Mouse (Mus musculus) bone marrow, adult 2 months (tissue): ENCODE measurements around the gene Catsperz. TPM values are rescaled to one million over a fixed set of nuclear protein-coding genes. Genes with fewer than 3 reads are reported as not detected.

Experiments
- H3K27ac ChIP-seq: fragments of 200-500 bp; 2 replicates; pipeline ENCODE4 v1.5.1; 2012; ENCODE audit warnings: low read depth, mild to moderate bottlenecking, control low read depth, inconsistent platforms, low read length; ENCODE audit not compliant: control insufficient read depth, poor library complexity, insufficient read depth
- H3K4me1 ChIP-seq: fragments of 200-500 bp; 2 replicates; pipeline ENCODE4 v1.6.1; 2011; ENCODE audit warnings: low read length; ENCODE audit not compliant: control insufficient read depth, insufficient read depth
- H3K4me3 ChIP-seq: fragments of 200-500 bp; replicated peaks from 2 replicates; pipeline ENCODE3; 2011; ENCODE audit warnings: mild to moderate bottlenecking, low read depth, low read length, control low read depth; ENCODE audit not compliant: control insufficient read depth
- CTCF ChIP-seq: fragments of 200-500 bp; IDR thresholded peaks from 2 replicates; pipeline ENCODE4 v1.5.1; 2011; ENCODE audit warnings: low read length, control low read depth; ENCODE audit not compliant: control insufficient read depth, insufficient read depth
- POLR2A ChIP-seq: fragments of 200-500 bp; IDR thresholded peaks from 2 replicates; pipeline ENCODE4 v1.6.1; 2011; ENCODE audit warnings: low read depth, mild to moderate bottlenecking, control low read depth, low read length, borderline replicate concordance; ENCODE audit not compliant: control insufficient read depth
- WGBS: fragments of 180-500 bp; shearing (Covaris S2); methylation state at CpG from one replicate; pipeline ENCODE4 v1.1.7; 2018; 5-methylcytosine and 5-hydroxymethylcytosine counted together
- polyA plus RNA-seq: library from polyadenylated mRNA; stranded (reverse); fragments of >200 nt; gene quantifications from 2 replicates; pipeline ENCODE4 v1.2.4, GENCODE M21; 2011; ENCODE audit warnings: low replicate concordance; ENCODE audit not compliant: missing spikeins, insufficient read depth, insufficient read length

Gene Catsperz
- polyA plus RNA-seq = 2.6 TPM in 1 of 2 replicates, not detected in the other

DNA sequence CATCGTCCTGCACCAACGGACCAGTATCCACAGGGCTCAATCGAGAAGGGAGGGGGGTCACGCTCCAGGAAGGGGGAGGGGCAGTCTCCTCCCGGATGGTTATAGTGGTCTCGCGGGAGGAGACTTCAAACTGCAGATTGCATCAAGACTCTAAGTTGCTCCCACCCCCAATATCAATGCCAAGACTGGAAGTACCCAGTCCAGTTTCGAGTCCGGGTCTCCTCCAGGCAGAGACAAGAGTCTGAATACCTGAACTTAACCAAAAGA, at the start of gene Catsperz:
Catsperz (minus strand) TSS at position 74 of the 267 bp plus-strand sequence.
- 3% methylated on average over 9 of the region's 9 CpGs for WGBS
- Histone ChIP-seq H3K4me3 (no peak within 1 kb of the TSS), H3K27ac (no peak within 1 kb of the TSS), H3K4me1 (peaks cover 4% of the 10 kb centered on the region; the same call in 1 of the 2 replicates)
- TF ChIP-seq CTCF (no peak), POLR2A (no peak)

DNA sequence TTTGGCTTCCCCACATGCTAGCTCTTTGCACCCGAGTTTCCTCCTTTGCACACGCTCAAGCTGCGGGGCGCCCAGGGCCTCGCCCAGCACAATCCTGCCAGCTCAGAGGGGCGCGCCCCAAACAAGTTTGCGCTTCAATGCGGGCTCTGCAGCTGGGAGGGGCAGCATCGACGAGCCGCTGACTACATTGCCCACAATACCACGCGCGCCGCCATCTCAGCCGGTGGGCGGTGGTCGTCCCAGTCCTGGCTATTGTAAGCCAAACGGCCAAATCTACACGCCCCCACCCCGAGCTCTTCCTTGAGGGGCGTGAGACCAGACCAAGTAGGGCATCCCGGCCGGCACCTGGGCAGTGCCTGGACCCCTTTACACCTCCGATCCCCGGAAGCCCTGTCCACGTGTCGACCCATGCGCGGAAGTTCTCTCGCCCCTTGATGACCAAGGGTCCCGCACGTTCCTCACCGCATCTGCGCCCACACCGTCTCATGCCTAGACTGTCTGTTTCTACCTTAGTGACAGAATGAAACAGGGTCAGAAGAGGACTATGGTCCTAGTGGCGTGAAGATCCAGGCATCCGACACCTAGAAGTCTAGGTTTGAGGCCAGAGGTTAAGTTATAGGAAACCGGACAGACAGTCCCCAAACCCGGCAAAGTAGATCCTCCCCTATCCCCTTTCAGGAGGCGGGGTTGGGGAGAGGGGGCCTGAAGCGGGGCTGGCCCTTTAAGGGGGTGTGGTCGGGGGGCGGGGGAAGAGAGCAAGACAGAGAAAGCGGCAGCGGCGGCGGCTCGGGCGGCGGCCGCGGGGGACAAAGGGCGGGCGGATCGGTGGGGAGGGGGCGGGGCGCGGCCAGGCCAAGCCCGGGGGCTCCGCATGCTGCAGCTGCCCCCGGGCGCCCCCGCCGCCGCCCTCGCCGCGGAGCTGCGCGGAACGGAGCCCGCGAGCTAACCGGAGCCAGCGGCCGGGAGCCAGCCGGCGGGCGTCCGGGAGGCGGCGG, 49.3 kb upstream of the Catsperz start, which contains the start of gene Ppp1r14b:
Ppp1r14b (plus strand) TSS at position 758 of the 995 bp plus-strand sequence.
- peak within 1 kb of the TSS; percentile 87 for H3K4me3 ChIP-seq
- H3K4me1 ChIP-seq = peaks cover 4% of the 10 kb centered on the region; the same call in 1 of the 2 replicates
- WGBS = 2% methylated on average over 77 of the region's 84 CpGs
- peak within 1 kb of the TSS; percentile 66 for H3K27ac ChIP-seq
- TF ChIP-seq POLR2A (no peak), CTCF (no peak)

DNA sequence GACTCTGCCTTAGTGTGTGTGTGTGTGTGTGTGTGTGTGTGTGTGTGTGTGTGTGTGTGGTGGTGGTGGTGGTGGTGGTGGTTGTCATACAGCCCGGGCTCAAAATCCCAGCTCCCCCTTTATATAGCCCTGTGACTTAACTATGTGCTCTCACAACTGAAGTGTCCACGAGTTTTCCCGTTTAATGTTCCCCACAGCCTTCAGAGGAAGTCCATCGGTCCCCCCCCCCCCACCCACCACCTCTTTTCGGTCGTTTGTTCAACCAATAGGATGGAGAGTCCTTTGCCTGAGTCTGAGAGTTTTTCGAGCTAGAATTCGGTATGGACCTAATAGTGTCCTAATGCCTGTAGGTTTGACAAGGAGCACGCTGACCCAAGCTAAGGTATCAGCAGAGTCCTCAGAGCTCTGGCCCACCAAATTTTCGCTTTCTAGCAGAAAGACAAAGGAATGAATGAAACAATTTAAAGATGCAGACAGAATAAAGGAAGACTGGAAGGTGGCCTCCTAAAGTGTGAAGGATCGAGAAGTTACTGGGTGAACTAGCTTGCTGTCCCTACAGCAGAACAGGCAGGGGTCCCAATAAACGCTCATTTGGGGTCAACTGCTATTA, 48.5 kb upstream of the Catsperz start:
- 23% methylated on average over 12 of the region's 12 CpGs for WGBS
- Histone ChIP-seq H3K27ac (no peak overlapping the region), H3K4me1 (peaks cover 4% of the 10 kb centered on the region; the same call in 1 of the 2 replicates)

DNA sequence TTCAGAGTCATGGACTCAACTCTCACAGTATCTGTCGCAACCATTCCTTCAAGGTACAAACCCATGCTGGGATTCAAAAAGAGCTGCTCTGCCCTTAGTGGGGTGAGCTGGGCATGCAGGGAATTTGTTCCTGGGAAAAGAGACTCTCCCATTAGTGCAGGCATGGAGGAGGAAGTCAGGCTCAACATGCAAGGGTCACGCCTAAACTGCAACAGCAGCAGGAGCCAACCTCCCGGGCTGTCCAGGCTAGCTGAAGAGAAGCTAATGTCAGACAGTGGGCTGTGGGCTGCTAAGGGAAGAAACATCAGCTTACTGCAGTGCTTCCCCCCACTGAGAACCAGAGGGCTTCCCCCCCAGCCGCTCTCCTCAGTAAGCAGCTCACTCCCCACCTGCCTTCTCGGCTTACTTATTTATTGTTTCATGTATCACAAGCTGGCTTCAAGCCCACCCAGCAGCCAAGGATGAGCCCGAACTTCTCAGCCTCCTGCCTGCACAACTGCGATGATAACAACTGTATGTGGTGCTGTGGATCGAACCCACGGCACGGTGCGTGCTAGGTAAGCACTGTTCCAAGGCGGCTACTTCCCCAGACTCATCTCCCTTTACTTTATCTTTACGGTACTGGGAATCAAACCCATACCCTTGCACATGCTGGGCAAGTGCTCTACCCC, 47.2 kb upstream of the Catsperz start:
- no peak overlapping the region for H3K27ac ChIP-seq
- no peak for TF ChIP-seq POLR2A
- TF ChIP-seq CTCF = no peak
- peaks cover 4% of the 10 kb centered on the region; the same call in 1 of the 2 replicates for H3K4me1 ChIP-seq
- 82% methylated on average over 13 of the region's 13 CpGs for WGBS
- H3K4me3 ChIP-seq = no peak overlapping the region

More for the DNA sequence above, 48.5 kb upstream of the Catsperz start:
- no peak overlapping the region for H3K4me3 ChIP-seq
- TF ChIP-seq CTCF (no peak), POLR2A (no peak)

DNA sequence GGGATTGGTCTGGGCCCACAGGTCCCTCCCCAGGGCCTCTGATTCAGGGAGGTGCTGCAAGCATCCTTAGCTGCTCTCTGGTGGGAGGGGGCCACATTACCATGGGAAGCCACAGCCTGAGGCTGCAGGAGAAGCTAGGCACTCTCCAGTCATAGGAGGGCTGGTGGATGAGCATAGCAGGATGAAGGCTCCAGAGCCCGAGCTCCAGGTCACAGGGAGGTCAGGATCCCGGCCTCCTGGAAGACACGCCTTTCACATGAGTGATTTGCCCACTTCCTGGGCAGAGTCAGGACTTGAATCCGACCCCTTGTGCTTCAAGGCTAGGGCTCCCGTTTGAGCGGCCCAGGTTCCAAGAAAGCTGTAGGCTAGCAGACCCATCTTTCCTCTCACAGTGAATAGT, 46.5 kb upstream of the Catsperz start:
- TF ChIP-seq POLR2A = no peak
- TF ChIP-seq CTCF = no peak
- Histone ChIP-seq H3K4me1 (peaks cover 4% of the 10 kb centered on the region; the same call in 1 of the 2 replicates), H3K27ac (no peak overlapping the region), H3K4me3 (no peak overlapping the region)
- WGBS = 74% methylated on average over 6 of the region's 6 CpGs

DNA sequence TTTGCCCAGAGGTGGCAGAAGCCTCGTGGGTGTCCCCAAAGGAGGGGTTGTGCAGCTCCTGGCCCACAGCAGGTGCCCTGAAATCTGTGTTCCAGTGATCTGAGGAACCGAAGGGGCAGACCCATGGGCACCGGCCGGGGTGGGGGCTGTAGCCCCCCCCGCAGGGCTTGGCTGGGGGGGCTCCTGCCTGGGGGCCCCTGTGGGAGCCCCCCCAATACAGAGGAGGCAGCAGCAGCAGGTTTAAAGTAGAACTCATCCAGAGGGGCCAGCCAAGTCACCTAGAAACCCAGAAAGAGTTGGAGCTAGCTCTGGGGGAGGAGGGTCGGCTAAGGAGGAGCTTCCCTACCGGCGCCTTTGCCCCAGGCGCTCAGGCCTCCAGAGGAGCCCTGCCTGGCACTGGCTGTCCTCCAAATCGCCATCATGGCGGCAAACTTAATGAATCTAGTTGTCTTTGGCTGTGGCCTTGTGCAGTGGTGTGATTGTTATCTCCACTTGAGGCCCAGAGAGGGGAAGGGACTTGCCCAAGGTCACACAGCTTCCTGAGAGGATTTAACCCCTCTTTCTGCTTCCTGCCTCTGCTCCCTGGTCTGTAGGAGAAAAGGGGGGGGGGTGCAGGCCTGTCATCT, 45.4 kb upstream of the Catsperz start:
- Histone ChIP-seq H3K27ac (no peak overlapping the region), H3K4me3 (no peak overlapping the region), H3K4me1 (peaks cover 1% of the 10 kb centered on the region; the same call in 1 of the 2 replicates)
- TF ChIP-seq POLR2A = no peak
- TF ChIP-seq CTCF = no peak
- 26% methylated on average over 11 of the region's 11 CpGs for WGBS

DNA sequence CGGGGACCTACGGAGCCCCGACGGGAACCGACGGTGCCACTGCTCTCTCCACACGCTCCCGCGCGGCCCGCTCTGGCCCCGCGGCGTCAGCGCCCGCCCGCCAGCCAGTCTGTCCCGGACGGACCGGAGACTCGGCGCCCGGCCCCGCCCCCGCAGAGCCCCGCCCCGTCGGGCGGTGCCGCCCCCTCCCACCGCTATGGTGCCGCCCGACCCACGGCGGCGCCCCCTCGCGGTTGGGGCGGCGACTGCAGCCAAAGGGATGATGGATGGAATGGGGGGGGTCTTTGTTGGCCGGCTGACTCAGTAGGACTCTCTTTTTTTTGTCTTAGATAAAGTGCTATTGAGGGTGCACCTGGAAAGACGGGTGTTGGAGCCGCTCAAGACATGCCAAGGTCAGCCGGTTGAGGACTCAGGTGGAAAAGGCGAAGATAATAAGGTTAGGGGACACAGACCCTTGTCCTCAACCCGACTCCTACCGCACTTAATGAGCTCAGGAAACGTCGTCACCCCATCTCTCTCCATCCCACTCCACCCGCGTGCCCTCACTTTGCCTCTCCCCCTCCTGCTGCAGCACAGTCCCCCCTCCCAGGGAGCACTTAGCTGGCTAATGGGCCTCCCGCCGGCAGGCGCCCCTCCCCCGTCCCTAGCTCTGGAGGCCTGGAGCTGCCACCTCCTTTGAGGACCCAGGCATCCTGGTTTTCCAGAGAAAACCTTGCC, 44.6 kb upstream of the Catsperz start:
- H3K27ac ChIP-seq = no peak overlapping the region
- WGBS = 2% methylated on average over 53 of the region's 55 CpGs
- peak overlapping the region; percentile 72 for H3K4me3 ChIP-seq
- peaks cover 1% of the 10 kb centered on the region; the same call in 1 of the 2 replicates for H3K4me1 ChIP-seq
- TF ChIP-seq CTCF (peak; percentile 69), POLR2A (peak; percentile 40; the same call in 1 of the 2 replicates)
